Mouse (Mus musculus): Measurements from ENCODE around the gene Ksr1. TPM values are rescaled to one million over a fixed set of nuclear protein-coding genes. Genes with fewer than 3 reads are reported as not detected.
A peak's percentile ranks its signal among the peaks of the same experiment; 100 is the strongest.

Ksr1 gene
- polyA plus RNA-seq, 1 experiment from 2014 or later = 3.3 TPM

DNA sequence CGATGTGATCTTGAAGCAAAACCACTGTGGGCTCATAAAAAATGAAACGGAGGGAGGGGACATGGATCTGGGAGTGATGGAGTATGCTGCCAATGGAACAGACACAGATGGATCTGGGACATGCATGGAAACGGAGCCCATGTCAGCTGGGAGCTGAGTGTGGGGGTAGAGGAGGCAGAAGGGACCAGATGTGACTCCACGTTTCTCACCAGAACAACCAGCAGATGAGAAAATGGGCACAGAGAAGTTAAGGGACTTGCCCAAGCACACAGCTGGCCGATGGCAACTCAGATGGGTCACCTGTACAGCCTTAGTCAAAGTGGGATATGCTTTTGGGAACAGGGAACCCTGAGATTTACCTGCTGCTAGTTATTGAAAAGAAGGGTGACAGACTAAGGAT, 83.3 kb downstream of the Ksr1 start:
- Histone ChIP-seq H3K9ac (ENCODE audit: low read length) (no peak overlapping the region), H3K27ac (ENCODE audit: low read depth, low read length) (no peak overlapping the region), H3K4me2 (no peak overlapping the region), H3K27me3 (ENCODE audit: control insufficient read depth, insufficient read depth, low read length) (no peaks in the 10 kb centered on the region), H3K9me3 (ENCODE audit: control insufficient read depth, low read length) (no peaks in the 10 kb centered on the region), H3K4me3 (ENCODE audit: low read depth, low read length) (no peak overlapping the region), H3K4me1 (ENCODE audit: control insufficient read depth, insufficient read depth, low read length) (no peaks in the 10 kb centered on the region), H3K36me3 (ENCODE audit: control insufficient read depth, insufficient read depth, low read length) (no peaks in the 10 kb centered on the region)
- DNase-seq (ENCODE audit: low spot score, missing footprints) (no peak), ATAC-seq (ENCODE audit: low FRiP score) (no peak)
- 95% methylated on average over 5 of the region's 5 CpGs for WGBS

- Histone ChIP-seq H3K4me3 (ENCODE audit: low read depth, low read length) (no peak overlapping the region), H3K9ac (ENCODE audit: low read length) (no peak overlapping the region), H3K27me3 (ENCODE audit: control insufficient read depth, insufficient read depth, low read length) (no peaks in the 10 kb centered on the region), H3K4me1 (ENCODE audit: control insufficient read depth, insufficient read depth, low read length) (peaks cover 5% of the 10 kb centered on the region; the same call in 1 of the 2 replicates), H3K4me2 (no peak overlapping the region), H3K27ac (ENCODE audit: low read depth, low read length) (no peak overlapping the region), H3K9me3 (ENCODE audit: control insufficient read depth, low read length) (no peaks in the 10 kb centered on the region), H3K36me3 (ENCODE audit: control insufficient read depth, insufficient read depth, low read length) (no peaks in the 10 kb centered on the region)
- WGBS = 49% methylated on average over 7 of the region's 7 CpGs
- DNase-seq (ENCODE audit: low spot score, missing footprints) = no peak
- no peak for ATAC-seq (ENCODE audit: low FRiP score)
Measured at GRCm38 (mm10) chr11:79061839-79062238, 84.4 kb downstream of the Ksr1 start.

GRCm38 (mm10) chr11:79059850-79060249, 86.4 kb downstream of the Ksr1 start:
- H3K9me3 ChIP-seq (ENCODE audit: control insufficient read depth, low read length) = no peaks in the 10 kb centered on the region
- H3K36me3 ChIP-seq (ENCODE audit: control insufficient read depth, insufficient read depth, low read length) = no peaks in the 10 kb centered on the region
- H3K27me3 ChIP-seq (ENCODE audit: control insufficient read depth, insufficient read depth, low read length) = no peaks in the 10 kb centered on the region
- H3K4me1 ChIP-seq (ENCODE audit: control insufficient read depth, insufficient read depth, low read length) = peaks cover 7% of the 10 kb centered on the region
- no peak for DNase-seq (ENCODE audit: low spot score, missing footprints)
- H3K9ac ChIP-seq (ENCODE audit: low read length) = no peak overlapping the region
- H3K4me3 ChIP-seq (ENCODE audit: low read depth, low read length) = no peak overlapping the region
- 81% methylated on average over 5 of the region's 5 CpGs for WGBS
- no peak overlapping the region for H3K27ac ChIP-seq (ENCODE audit: low read depth, low read length)
- no peak for ATAC-seq (ENCODE audit: low FRiP score)
- no peak overlapping the region for H3K4me2 ChIP-seq

DNA sequence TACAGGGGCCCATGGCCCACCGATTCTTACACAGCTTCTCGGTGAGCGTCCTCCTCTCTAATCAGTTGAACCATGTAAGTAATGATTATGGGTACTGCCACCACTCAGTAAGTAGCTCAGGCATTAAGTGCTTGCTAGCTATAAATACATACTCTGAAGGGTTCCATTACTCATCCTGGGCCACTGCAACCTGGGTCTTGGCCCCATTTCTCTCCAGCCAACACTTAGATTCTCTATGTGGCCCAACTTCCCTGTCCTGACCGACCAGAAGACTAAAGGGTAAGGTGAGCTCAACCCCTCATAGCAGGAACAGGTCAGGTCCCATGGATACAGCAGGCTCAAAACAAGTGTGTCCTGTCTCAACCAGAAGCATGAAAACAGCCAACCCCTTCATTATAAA, 87.1 kb downstream of the Ksr1 start:
- H3K27me3 ChIP-seq (ENCODE audit: control insufficient read depth, insufficient read depth, low read length) = no peaks in the 10 kb centered on the region
- WGBS = 94% methylated on average over 4 of the region's 4 CpGs
- ATAC-seq (ENCODE audit: low FRiP score) (no peak), DNase-seq (ENCODE audit: low spot score, missing footprints) (no peak)
- no peak overlapping the region for H3K27ac ChIP-seq (ENCODE audit: low read depth, low read length)
- no peak overlapping the region for H3K4me3 ChIP-seq (ENCODE audit: low read depth, low read length)
- peaks cover 7% of the 10 kb centered on the region for H3K4me1 ChIP-seq (ENCODE audit: control insufficient read depth, insufficient read depth, low read length)
- no peaks in the 10 kb centered on the region for H3K36me3 ChIP-seq (ENCODE audit: control insufficient read depth, insufficient read depth, low read length)
- no peak overlapping the region for H3K4me2 ChIP-seq
- H3K9ac ChIP-seq (ENCODE audit: low read length) = no peak overlapping the region
- no peaks in the 10 kb centered on the region for H3K9me3 ChIP-seq (ENCODE audit: control insufficient read depth, low read length)

DNA sequence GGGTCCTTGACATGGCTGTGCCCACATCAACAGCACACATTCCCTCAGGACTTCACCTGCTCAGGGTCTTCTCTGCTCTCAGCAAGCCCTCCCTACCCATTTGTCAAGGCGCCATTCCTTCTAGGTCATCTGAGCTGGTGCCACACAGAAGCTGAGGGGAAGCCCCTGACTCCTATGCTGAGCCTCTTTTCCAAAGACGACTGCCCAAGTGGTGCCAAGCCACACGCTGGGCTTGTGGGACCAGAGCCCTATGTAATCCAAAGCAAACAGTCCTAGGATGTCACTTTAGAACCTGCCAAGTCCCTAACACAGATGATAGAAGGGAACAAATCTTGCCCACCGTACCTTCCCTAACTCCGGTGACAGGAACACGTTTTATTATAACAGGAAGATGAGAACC, 87.6 kb downstream of the Ksr1 start:
- Histone ChIP-seq H3K9ac (ENCODE audit: low read length) (no peak overlapping the region), H3K4me1 (ENCODE audit: control insufficient read depth, insufficient read depth, low read length) (peaks cover 7% of the 10 kb centered on the region), H3K4me3 (ENCODE audit: low read depth, low read length) (no peak overlapping the region), H3K4me2 (no peak overlapping the region), H3K36me3 (ENCODE audit: control insufficient read depth, insufficient read depth, low read length) (no peaks in the 10 kb centered on the region), H3K27ac (ENCODE audit: low read depth, low read length) (no peak overlapping the region), H3K27me3 (ENCODE audit: control insufficient read depth, insufficient read depth, low read length) (no peaks in the 10 kb centered on the region), H3K9me3 (ENCODE audit: control insufficient read depth, low read length) (no peaks in the 10 kb centered on the region)
- 92% methylated on average over 6 of the region's 6 CpGs for WGBS
- DNase-seq (ENCODE audit: low spot score, missing footprints) (no peak), ATAC-seq (ENCODE audit: low FRiP score) (no peak)

DNA sequence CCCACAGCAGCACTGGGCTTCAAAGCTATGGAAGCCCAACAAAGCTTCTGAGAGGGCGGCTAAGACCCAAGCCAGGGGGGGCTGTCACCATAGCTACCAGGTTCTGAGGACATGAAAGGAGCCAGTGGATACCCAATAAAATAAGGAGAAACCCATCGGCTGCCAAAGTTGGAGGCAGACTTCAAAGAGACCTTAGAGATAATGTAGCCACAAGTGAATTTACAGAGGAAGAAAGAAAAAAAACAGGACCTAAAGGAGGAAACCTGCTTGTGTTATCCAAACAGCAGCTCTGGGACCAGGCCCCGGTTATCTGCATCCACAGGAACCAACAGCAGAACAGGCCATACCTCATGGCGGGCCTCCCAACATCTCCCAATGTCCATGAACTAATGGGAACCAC, 88.4 kb downstream of the Ksr1 start:
- Histone ChIP-seq H3K9ac (ENCODE audit: low read length) (no peak overlapping the region), H3K9me3 (ENCODE audit: control insufficient read depth, low read length) (no peaks in the 10 kb centered on the region), H3K27ac (ENCODE audit: low read depth, low read length) (no peak overlapping the region), H3K36me3 (ENCODE audit: control insufficient read depth, insufficient read depth, low read length) (no peaks in the 10 kb centered on the region), H3K4me1 (ENCODE audit: control insufficient read depth, insufficient read depth, low read length) (peaks cover 7% of the 10 kb centered on the region), H3K4me3 (ENCODE audit: low read depth, low read length) (no peak overlapping the region), H3K27me3 (ENCODE audit: control insufficient read depth, insufficient read depth, low read length) (no peaks in the 10 kb centered on the region), H3K4me2 (no peak overlapping the region)
- DNase-seq (ENCODE audit: low spot score, missing footprints) = peak; percentile 86
- no peak for ATAC-seq (ENCODE audit: low FRiP score)
- WGBS = 46% methylated on average over 4 of the region's 4 CpGs

DNA sequence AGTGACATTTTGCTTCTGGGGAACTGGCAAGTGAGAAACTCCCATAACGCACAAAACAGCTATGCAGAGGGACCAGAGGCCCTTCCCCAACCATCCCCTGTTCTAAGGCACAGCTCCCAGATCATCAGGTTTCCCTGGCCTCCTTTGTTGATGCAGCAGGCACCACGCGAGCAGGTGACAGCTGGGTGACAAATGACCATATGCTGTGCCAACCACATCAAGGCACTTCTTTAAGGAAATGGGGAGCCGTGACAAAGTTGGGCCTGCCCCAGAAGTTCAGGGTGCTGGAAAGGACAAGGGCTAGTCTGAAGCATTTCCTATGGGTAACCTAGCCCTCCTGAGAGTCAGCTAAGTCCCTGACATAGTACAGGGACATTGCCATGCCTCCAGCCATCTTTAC, 89.3 kb downstream of the Ksr1 start:
- ATAC-seq (ENCODE audit: low FRiP score) (no peak), DNase-seq (ENCODE audit: low spot score, missing footprints) (no peak)
- no peak overlapping the region for H3K27ac ChIP-seq (ENCODE audit: low read depth, low read length)
- H3K36me3 ChIP-seq (ENCODE audit: control insufficient read depth, insufficient read depth, low read length) = no peaks in the 10 kb centered on the region
- peaks cover 7% of the 10 kb centered on the region for H3K4me1 ChIP-seq (ENCODE audit: control insufficient read depth, insufficient read depth, low read length)
- H3K9ac ChIP-seq (ENCODE audit: low read length) = no peak overlapping the region
- H3K9me3 ChIP-seq (ENCODE audit: control insufficient read depth, low read length) = no peaks in the 10 kb centered on the region
- no peaks in the 10 kb centered on the region for H3K27me3 ChIP-seq (ENCODE audit: control insufficient read depth, insufficient read depth, low read length)
- no peak overlapping the region for H3K4me2 ChIP-seq
- 93% methylated on average over 4 of the region's 4 CpGs for WGBS
- no peak overlapping the region for H3K4me3 ChIP-seq (ENCODE audit: low read depth, low read length)

- Histone ChIP-seq H3K36me3 (ENCODE audit: control insufficient read depth, insufficient read depth, low read length) (no peaks in the 10 kb centered on the region), H3K9me3 (ENCODE audit: control insufficient read depth, low read length) (no peaks in the 10 kb centered on the region), H3K27me3 (ENCODE audit: control insufficient read depth, insufficient read depth, low read length) (no peaks in the 10 kb centered on the region), H3K4me2 (no peak overlapping the region), H3K9ac (ENCODE audit: low read length) (no peak overlapping the region), H3K27ac (ENCODE audit: low read depth, low read length) (no peak overlapping the region), H3K4me1 (ENCODE audit: control insufficient read depth, insufficient read depth, low read length) (peaks cover 7% of the 10 kb centered on the region), H3K4me3 (ENCODE audit: low read depth, low read length) (no peak overlapping the region)
- no peak for ATAC-seq (ENCODE audit: low FRiP score)
- DNase-seq (ENCODE audit: low spot score, missing footprints) = no peak
- WGBS = 65% methylated on average over 2 of the region's 2 CpGs
Measured at GRCm38 (mm10) chr11:79056027-79056426, 90.2 kb downstream of the Ksr1 start.

- H3K27me3 ChIP-seq (ENCODE audit: control insufficient read depth, insufficient read depth, low read length) = no peaks in the 10 kb centered on the region
- H3K27ac ChIP-seq (ENCODE audit: low read depth, low read length) = no peak overlapping the region
- 79% methylated on average over 8 of the region's 8 CpGs for WGBS
- H3K9ac ChIP-seq (ENCODE audit: low read length) = no peak overlapping the region
- H3K9me3 ChIP-seq (ENCODE audit: control insufficient read depth, low read length) = no peaks in the 10 kb centered on the region
- no peak overlapping the region for H3K4me2 ChIP-seq
- no peak for DNase-seq (ENCODE audit: low spot score, missing footprints)
- no peak overlapping the region for H3K4me3 ChIP-seq (ENCODE audit: low read depth, low read length)
- ATAC-seq (ENCODE audit: low FRiP score) = no peak
- no peaks in the 10 kb centered on the region for H3K36me3 ChIP-seq (ENCODE audit: control insufficient read depth, insufficient read depth, low read length)
- H3K4me1 ChIP-seq (ENCODE audit: control insufficient read depth, insufficient read depth, low read length) = peaks cover 7% of the 10 kb centered on the region
Measured at GRCm38 (mm10) chr11:79055161-79055560, 91.0 kb downstream of the Ksr1 start.
